Mouse (Mus musculus) CH12.LX (cell line): ENCODE data around the gene Taldo1. TPM values are rescaled to one million over a fixed set of nuclear protein-coding genes. Genes with fewer than 3 reads are reported as not detected.

Source experiments
- DNase-seq: peaks from one replicate; pipeline ENCODE4 v3.0.0-alpha.2; 2013; ENCODE audit errors: extremely low read depth
- H3K27ac ChIP-seq: 2 replicates; pipeline ENCODE4 v1.5.1; 2012; ENCODE audit warnings: low read depth, mild to moderate bottlenecking, control low read depth, moderate library complexity; ENCODE audit not compliant: insufficient read depth
- H3K27me3 ChIP-seq: replicated peaks from 2 replicates; pipeline ENCODE3; 2012; ENCODE audit warnings: inconsistent platforms
- H3K36me3 ChIP-seq, 2 experiments: replicated peaks in 1 of 2; 2 replicates each; pipeline versions ENCODE3 to v1.6.1; 2012; ENCODE audit warnings: inconsistent platforms in 1 of 2, low read length in 1 of 2, mild to moderate bottlenecking in 1 of 2, mixed read lengths in 1 of 2, moderate library complexity in 1 of 2; ENCODE audit not compliant: control insufficient read depth in 1 of 2, insufficient read depth in 1 of 2
- H3K4me1 ChIP-seq, 2 experiments: 2 replicates each; pipeline ENCODE4 v1.6.1; 2012; ENCODE audit warnings: inconsistent platforms in 1 of 2, moderate library complexity in 1 of 2; ENCODE audit not compliant: insufficient read depth in 2 of 2, control insufficient read depth in 1 of 2
- H3K4me2 ChIP-seq: 2 replicates; pipeline ENCODE4 v1.6.1; 2012; ENCODE audit warnings: low read depth, mild to moderate bottlenecking, control low read depth; ENCODE audit not compliant: poor library complexity, insufficient read depth, severe bottlenecking
- H3K4me3 ChIP-seq, 3 experiments: fragments of 150-350 bp in 1 of 3; sonication (generic) in 1 of 3; replicated peaks in 1 of 3; 2 replicates each; pipeline versions ENCODE3 to v1.5.1; 2011 to 2012; ENCODE audit warnings: low read depth in 2 of 3, low read length in 2 of 3, mild to moderate bottlenecking in 2 of 3, moderate library complexity in 2 of 3, control low read depth in 1 of 3, improper control_type of control experiment in 1 of 3, inconsistent platforms in 1 of 3, mixed read lengths in 1 of 3; ENCODE audit not compliant: poor library complexity in 1 of 3
- H3K79me2 ChIP-seq: replicated peaks from 2 replicates; pipeline ENCODE4 v1.6.1; 2012; ENCODE audit warnings: mild to moderate bottlenecking, moderate library complexity; ENCODE audit not compliant: control insufficient read depth, poor library complexity, insufficient read depth, severe bottlenecking; ENCODE audit errors: extremely low read depth
- H3K9ac ChIP-seq: 2 replicates; pipeline ENCODE4 v1.6.1; 2012; ENCODE audit warnings: low read depth, mild to moderate bottlenecking, control low read depth, moderate library complexity; ENCODE audit not compliant: insufficient read depth
- H3K9me3 ChIP-seq: replicated peaks from 2 replicates; pipeline ENCODE3; 2012; ENCODE audit warnings: low read length, inconsistent platforms, mixed read lengths
- BHLHE40 ChIP-seq: IDR thresholded peaks from 2 replicates; pipeline ENCODE4 v1.6.1; 2011; ENCODE audit warnings: mild to moderate bottlenecking, low read depth, low read length, improper control_type of control experiment
- CHD2 ChIP-seq: IDR thresholded peaks from 2 replicates; pipeline ENCODE4 v1.6.1; 2011; ENCODE audit warnings: low read length, improper control_type of control experiment
- CTCF ChIP-seq, 2 experiments: IDR thresholded peaks in 1 of 2; conservative IDR thresholded peaks in 1 of 2; 2 replicates each; pipeline ENCODE4 v1.5.1; 2011 to 2012; ENCODE audit warnings: low read depth in 2 of 2, low read length in 2 of 2, improper control_type of control experiment in 1 of 2, inconsistent platforms in 1 of 2, mild to moderate bottlenecking in 1 of 2, moderate library complexity in 1 of 2
- E2F4 ChIP-seq: IDR thresholded peaks from 2 replicates; pipeline ENCODE4 v1.6.1; 2011; ENCODE audit warnings: low read depth, low read length, improper control_type of control experiment; ENCODE audit not compliant: insufficient replicate concordance
- ELF1 ChIP-seq: IDR thresholded peaks from 2 replicates; pipeline ENCODE4 v1.6.1; 2014; ENCODE audit warnings: low read depth, mild to moderate bottlenecking, inconsistent platforms, low read length, improper control_type of control experiment
- IRF4 ChIP-seq: IDR thresholded peaks from 2 replicates; pipeline ENCODE4 v1.6.1; 2014; ENCODE audit warnings: low read depth, mild to moderate bottlenecking, inconsistent platforms, low read length, improper control_type of control experiment
- MAX ChIP-seq: IDR thresholded peaks from 2 replicates; pipeline ENCODE4 v1.6.1; 2011; ENCODE audit warnings: low read length, improper control_type of control experiment
- MAZ ChIP-seq: IDR thresholded peaks from 2 replicates; pipeline ENCODE4 v1.6.1; 2012; ENCODE audit warnings: low read depth, mild to moderate bottlenecking, inconsistent platforms, low read length, improper control_type of control experiment, moderate library complexity
- MEF2A ChIP-seq: IDR thresholded peaks from 2 replicates; pipeline ENCODE4 v1.6.1; 2014; ENCODE audit warnings: low read depth, mild to moderate bottlenecking, inconsistent platforms, low read length, improper control_type of control experiment, borderline replicate concordance
- MYC ChIP-seq: IDR thresholded peaks from 2 replicates; pipeline ENCODE4 v1.6.1; 2011; ENCODE audit warnings: low read depth, mild to moderate bottlenecking, improper control_type of control experiment, low read length
- NELFE ChIP-seq: IDR thresholded peaks from 2 replicates; pipeline ENCODE4 v1.6.1; 2011; ENCODE audit warnings: low read depth, low read length, improper control_type of control experiment
- PAX5 ChIP-seq: IDR thresholded peaks from 2 replicates; pipeline ENCODE4 v1.6.1; 2012; ENCODE audit warnings: low read length, inconsistent platforms, mixed read lengths
- RAD21 ChIP-seq: IDR thresholded peaks from 2 replicates; pipeline ENCODE4 v1.6.1; 2011; ENCODE audit warnings: low read depth, mild to moderate bottlenecking, low read length, improper control_type of control experiment, moderate library complexity
- SMC3 ChIP-seq: IDR thresholded peaks from 2 replicates; pipeline ENCODE4 v1.6.1; 2011; ENCODE audit warnings: low read depth, low read length, improper control_type of control experiment
- TCF12 ChIP-seq: IDR thresholded peaks from 2 replicates; pipeline ENCODE4 v1.6.1; 2014; ENCODE audit warnings: low read depth, mild to moderate bottlenecking, inconsistent platforms, low read length, improper control_type of control experiment
- UBTF ChIP-seq: IDR thresholded peaks from 2 replicates; pipeline ENCODE4 v1.6.1; 2012; ENCODE audit warnings: low read depth, mild to moderate bottlenecking, inconsistent platforms, low read length, improper control_type of control experiment, moderate library complexity
- USF1 ChIP-seq: IDR thresholded peaks from 2 replicates; pipeline ENCODE4 v1.6.1; 2014; ENCODE audit warnings: low read depth, mild to moderate bottlenecking, inconsistent platforms, low read length, improper control_type of control experiment
- ZKSCAN1 ChIP-seq: IDR thresholded peaks from 2 replicates; pipeline ENCODE4 v1.6.1; 2012; ENCODE audit warnings: low read depth, inconsistent platforms, low read length, improper control_type of control experiment, borderline replicate concordance
- ZMIZ1 ChIP-seq: IDR thresholded peaks from 2 replicates; pipeline ENCODE4 v1.6.1; 2012; ENCODE audit warnings: low read depth, mild to moderate bottlenecking, inconsistent platforms, low read length, improper control_type of control experiment
- dilution Hi-C: fragments of 300-500 bp; cut with MboI; formaldehyde crosslinking; loops from 2 replicates; pipeline ENCODE4 v1.14.3; 2020; ENCODE audit warnings: low sequenced_read_pairs; ENCODE audit not compliant: extremely low pct_unique_long_range_greater_than_20kb, extremely low pct_ligation_motif_present
- in situ Hi-C: fragments of 300-500 bp; cut with MboI; formaldehyde crosslinking; loops from 3 replicates; pipeline ENCODE4 v1.14.3; 2019; ENCODE audit warnings: low sequenced_read_pairs, low pct_ligation_motif_present, low pct_unique_long_range_greater_than_20kb, mixed read lengths
- polyA plus RNA-seq: library from polyadenylated mRNA; unstranded; fragments of >175 nt; gene quantifications from 2 replicates; pipeline ENCODE4 v1.2.1, GENCODE M21; 2012; ENCODE audit warnings: low read depth; ENCODE audit not compliant: insufficient read length
- total RNA-seq, 2 experiments: library from RNA; depleted of rRNA; stranded (reverse); fragments of 300-350 nt in 1 of 2; fragments of >200 nt in 1 of 2; gene quantifications; 2 replicates each; pipeline ENCODE4 v1.2.3; 2012 to 2014

Gene Taldo1
- total and polyA plus RNA-seq, 3 experiments = 129 to 228 (median 188) TPM

- no peak overlapping the region for H3K4me3 ChIP-seq
- TF ChIP-seq CHD2 (peak; percentile 64), ELF1 (no peak), SMC3 (peak; percentile 38), ZMIZ1 (no peak), CTCF (conservative IDR thresholded peaks at IDR 0.05 in 1 of 2, IDR thresholded peaks at IDR 0.05 in 1 of 2; ENCODE audit: low read depth in 2 of 2, low read length in 2 of 2) (peak in 1 of 2 experiments; percentile 63; a peak in 2 of 4 replicates), IRF4 (peak; percentile 9; the same call in 1 of the 2 replicates), RAD21 (peak; percentile 46), PAX5 (no peak), USF1 (no peak)
- TF ChIP-seq, all 38 proteins: peak for 5
- in situ Hi-C loops (loop anchor here (5.0 to 25.0 kb wide), 2 partner anchors 258 to 368 kb away; no protein-coding TSS in a partner anchor), dilution Hi-C loops (no loop called here)
- H3K4me2 ChIP-seq = no peak overlapping the region
- H3K4me1 ChIP-seq = peaks cover 8 to 22% of the 10 kb centered on the region in 2 experiments
- H3K9ac ChIP-seq = no peak overlapping the region
- peaks cover 12% of the 10 kb centered on the region for H3K27me3 ChIP-seq
- H3K9me3 ChIP-seq = no peaks in the 10 kb centered on the region
- no peaks in the 10 kb centered on the region for H3K79me2 ChIP-seq
- no peak for DNase-seq
- H3K27ac ChIP-seq = no peak overlapping the region
- H3K36me3 ChIP-seq = no peaks in the 10 kb centered on the region
These were observed 36.2 kb upstream of the Taldo1 start for GRCm38 (mm10) chr7:141355626-141356326.

- no peak for TF ChIP-seq MYC
- no peak for TF ChIP-seq CTCF (conservative IDR thresholded peaks at IDR 0.05 in 1 of 2, IDR thresholded peaks at IDR 0.05 in 1 of 2; ENCODE audit: low read depth in 2 of 2, low read length in 2 of 2)
- TF ChIP-seq UBTF = no peak
- no peak for TF ChIP-seq CHD2
- TF ChIP-seq ZKSCAN1 = no peak
- TF ChIP-seq BHLHE40 = no peak; the same call in 1 of the 2 replicates
- no peak for TF ChIP-seq RAD21
- TF ChIP-seq MEF2A = no peak
- no peak for TF ChIP-seq E2F4
- TF ChIP-seq NELFE = no peak
- no peak for TF ChIP-seq TCF12
- TF ChIP-seq MAX = no peak
- TF ChIP-seq MAZ = no peak
- dilution Hi-C loops (no loop called here), in situ Hi-C loops (loop anchor here (5.0 to 25.0 kb wide), 2 partner anchors 260 to 370 kb away; no protein-coding TSS in a partner anchor)
- Histone ChIP-seq H3K4me3 (no peak overlapping the region), H3K9ac (no peak overlapping the region), H3K4me2 (no peak overlapping the region), H3K79me2 (no peaks in the 10 kb centered on the region), H3K27ac (no peak overlapping the region), H3K36me3 (no peaks in the 10 kb centered on the region), H3K9me3 (no peaks in the 10 kb centered on the region), H3K4me1 (peaks cover 11 to 29% of the 10 kb centered on the region in 2 experiments), H3K27me3 (peaks cover 12% of the 10 kb centered on the region)
- no peak for DNase-seq
These were observed 35.0 kb upstream of the Taldo1 start for GRCm38 (mm10) chr7:141356971-141357370.
